Mouse (Mus musculus) olfactory bulb, adult 2 months (tissue): Measurements from ENCODE around the gene Cdip1. TPM values are rescaled to one million over a fixed set of nuclear protein-coding genes. Genes with fewer than 3 reads are reported as not detected.
"Not testable (repeated sequence)": the region's sequence is repeated elsewhere in the genome, so short reads cannot be mapped to it uniquely, and the experiment has no call there.

Experiments used
- H3K27ac ChIP-seq: fragments of 200-500 bp; 2 replicates; pipeline ENCODE4 v1.5.1; 2012; ENCODE audit warnings: low read depth, low read length; ENCODE audit not compliant: insufficient read depth
- H3K4me1 ChIP-seq: fragments of 200-500 bp; 2 replicates; pipeline ENCODE4 v1.6.1; 2012; ENCODE audit warnings: low read length; ENCODE audit not compliant: control insufficient read depth, insufficient read depth
- H3K4me3 ChIP-seq: fragments of 200-500 bp; 2 replicates; pipeline ENCODE4 v1.5.1; 2012; ENCODE audit warnings: mild to moderate bottlenecking, low read depth, low read length, moderate library complexity; ENCODE audit not compliant: insufficient read depth
- CTCF ChIP-seq: fragments of 200-500 bp; IDR thresholded peaks from 2 replicates; pipeline ENCODE4 v1.5.1; 2012; ENCODE audit warnings: low read depth, mild to moderate bottlenecking, low read length, moderate library complexity; ENCODE audit not compliant: insufficient read depth
- POLR2A ChIP-seq: fragments of 200-500 bp; IDR thresholded peaks from 2 replicates; pipeline ENCODE4 v1.6.1; 2012; ENCODE audit warnings: mild to moderate bottlenecking, low read depth, low read length, moderate library complexity; ENCODE audit not compliant: insufficient read depth
- WGBS: fragments of 180-500 bp; shearing (Covaris S2); methylation state at CpG from one replicate; pipeline ENCODE4 v1.1.7; 2018; 5-methylcytosine and 5-hydroxymethylcytosine counted together
- polyA plus RNA-seq: library from polyadenylated mRNA; stranded (reverse); fragments of >200 nt; gene quantifications from 2 replicates; pipeline ENCODE4 v1.2.4, GENCODE M21; 2012; ENCODE audit warnings: low replicate concordance; ENCODE audit not compliant: missing spikeins, insufficient read depth, insufficient read length

Gene Cdip1
- polyA plus RNA-seq: 128 TPM in 1 of 2 replicates, not detected in the other

- peak; percentile 70 for TF ChIP-seq POLR2A
- 0 out of 2 replicates have a peak, but pooled peaks have one; percentile 8 for TF ChIP-seq CTCF
- peak within 1 kb of the TSS; percentile 96 for H3K27ac ChIP-seq
- H3K4me3 ChIP-seq: peak within 1 kb of the TSS; percentile 84
- WGBS: under 1% methylated on average over 51 of the region's 51 CpGs
- peaks cover 5% of the 10 kb centered on the region; the same call in 1 of the 2 replicates for H3K4me1 ChIP-seq
Measured at GRCm38 (mm10) chr16:4789810-4790559, at the start of gene Cdip1. Cdip1 (minus strand) TSS chr16:4790292.

GRCm38 (mm10) chr16:4839552-4839951 lies 49.5 kb upstream of the Cdip1 start:
- Histone ChIP-seq H3K27ac (no peak overlapping the region), H3K4me1 (0 out of 2 replicates have a peak, but pooled peaks cover 4% of the 10 kb centered on the region), H3K4me3 (no peak overlapping the region)
- no peak for TF ChIP-seq CTCF
- no peak for TF ChIP-seq POLR2A
- 81% methylated on average over 3 of the region's 3 CpGs for WGBS

DNA sequence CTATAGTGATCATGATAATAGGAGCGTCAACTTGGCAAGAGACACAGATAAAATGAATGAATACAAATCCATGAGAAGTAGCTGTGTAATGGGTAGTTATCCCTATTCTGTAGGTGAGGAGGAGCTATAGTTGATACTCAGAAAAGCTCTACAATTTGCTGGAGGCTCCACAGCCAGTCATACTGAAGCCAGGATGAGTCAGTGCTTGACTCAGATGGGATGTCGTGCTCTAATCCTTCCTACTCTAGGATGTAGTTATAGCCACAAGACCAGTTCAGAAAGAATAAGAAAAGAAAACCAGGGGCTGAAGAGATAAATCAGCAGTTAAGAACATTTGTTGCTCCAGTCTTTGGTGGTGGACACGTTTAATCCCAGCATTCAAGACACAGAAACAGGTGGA lies 47.5 kb upstream of the Cdip1 start:
- Histone ChIP-seq H3K27ac (no peak overlapping the region), H3K4me3 (no peak overlapping the region), H3K4me1 (0 out of 2 replicates have a peak, but pooled peaks cover 4% of the 10 kb centered on the region)
- 50% methylated on average over 3 of the region's 3 CpGs for WGBS
- TF ChIP-seq POLR2A: no peak
- TF ChIP-seq CTCF: no peak

- peaks cover 9% of the 10 kb centered on the region for H3K4me1 ChIP-seq
- 90% methylated on average over 3 of the region's 3 CpGs for WGBS
- no peak within 1 kb of the TSS for H3K4me3 ChIP-seq
- TF ChIP-seq CTCF (no peak), POLR2A (no peak)
- no peak within 1 kb of the TSS for H3K27ac ChIP-seq
Measured at GRCm38 (mm10) chr16:4835191-4835590, 45.1 kb upstream of the Cdip1 start, which contains the start of gene 4930562C15Rik. 4930562C15Rik (plus strand) TSS chr16:4835416.

GRCm38 (mm10) chr16:4833858-4834257 lies 43.8 kb upstream of the Cdip1 start:
- no peak for TF ChIP-seq POLR2A
- no peak for TF ChIP-seq CTCF
- no peak overlapping the region for H3K27ac ChIP-seq
- H3K4me1 ChIP-seq: peaks cover 9% of the 10 kb centered on the region
- no peak overlapping the region for H3K4me3 ChIP-seq
- WGBS: 90% methylated on average over 2 of the region's 2 CpGs

DNA sequence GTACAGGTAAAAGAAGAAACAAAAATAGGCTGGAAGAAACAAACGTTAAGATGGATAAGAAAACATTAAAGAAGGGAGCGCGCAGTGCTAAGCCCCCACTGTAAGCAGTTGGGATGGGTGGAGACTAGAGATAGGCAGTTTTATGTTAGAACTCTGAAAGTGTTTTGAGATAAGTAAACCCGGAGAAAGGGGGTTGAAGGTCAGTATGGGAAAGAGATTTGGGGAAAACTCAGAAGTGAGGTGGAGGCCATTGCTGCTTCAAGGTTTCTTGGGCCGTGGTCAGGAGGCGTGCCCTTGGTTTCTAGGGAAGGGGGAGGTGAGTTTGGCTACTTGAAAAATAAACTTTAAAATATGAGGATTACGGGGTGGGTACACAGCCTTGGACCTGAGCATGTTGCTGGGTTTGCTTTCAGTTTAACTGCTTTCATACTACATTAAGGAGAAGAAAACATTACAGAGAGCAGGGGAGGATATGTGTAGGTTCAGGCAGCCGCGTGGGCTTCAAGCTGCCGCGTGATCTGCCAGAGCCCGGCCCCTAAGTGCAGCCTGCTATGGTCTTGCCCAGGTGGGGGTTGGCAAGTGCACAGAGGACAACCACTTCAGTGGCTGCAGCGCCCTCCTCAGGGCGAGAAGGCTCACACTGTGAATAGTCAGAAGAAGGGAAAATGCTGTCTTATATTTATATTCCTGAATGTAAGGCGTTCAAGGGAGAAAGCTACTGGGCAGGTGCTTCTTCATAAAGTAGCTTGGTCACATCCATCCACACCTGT lies 41.7 kb upstream of the Cdip1 start:
- TF ChIP-seq POLR2A (no peak), CTCF (no peak)
- H3K4me3 ChIP-seq: no peak overlapping the region
- WGBS: 60% methylated on average over 15 of the region's 15 CpGs
- H3K4me1 ChIP-seq: peaks cover 9% of the 10 kb centered on the region
- no peak overlapping the region for H3K27ac ChIP-seq

- H3K4me3 ChIP-seq: no peak overlapping the region
- 79% methylated on average over 6 of the region's 6 CpGs for WGBS
- H3K4me1 ChIP-seq: peaks cover 7% of the 10 kb centered on the region
- H3K27ac ChIP-seq: no peak overlapping the region
- no peak for TF ChIP-seq CTCF
- TF ChIP-seq POLR2A: no peak
Measured at GRCm38 (mm10) chr16:4829271-4829900, 39.3 kb upstream of the Cdip1 start.

- Histone ChIP-seq H3K27ac (no peak overlapping the region), H3K4me3 (no peak overlapping the region), H3K4me1 (peaks cover 7% of the 10 kb centered on the region)
- 93% methylated on average over 5 of the region's 5 CpGs for WGBS
- TF ChIP-seq CTCF: no peak
- TF ChIP-seq POLR2A: no peak
Measured at GRCm38 (mm10) chr16:4827639-4828038, 37.5 kb upstream of the Cdip1 start.

GRCm38 (mm10) chr16:4824466-4824865 lies 34.4 kb upstream of the Cdip1 start:
- not testable (repeated sequence) for H3K4me3 ChIP-seq, H3K27ac ChIP-seq, H3K4me1 ChIP-seq
- WGBS: 50% methylated on average over 5 of the region's 5 CpGs
